Mouse (Mus musculus) heart, embryonic 12.5 days (tissue): Measurements from ENCODE around the gene 4933428M09Rik. TPM values are rescaled to one million over a fixed set of nuclear protein-coding genes. Genes with fewer than 3 reads are reported as not detected.
"Not testable (repeated sequence)": the region's sequence is repeated elsewhere in the genome, so short reads cannot be mapped to it uniquely, and the experiment has no call there.

Source experiments
- ATAC-seq: fragments of 200-750 bp; cut with Nextera tagmentation; 2 replicates; pipeline ENCODE4 v1.8.0; 2017; ENCODE audit warnings: moderate TSS enrichment, moderate library complexity; ENCODE audit not compliant: insufficient number of reproducible peaks, low FRiP score
- H3K27ac ChIP-seq: fragments of 300-500 bp; sonication (generic); 2 replicates; pipeline ENCODE4 v1.5.1; 2016; ENCODE audit warnings: mild to moderate bottlenecking, moderate library complexity; ENCODE audit not compliant: poor library complexity, severe bottlenecking
- H3K27me3 ChIP-seq: fragments of 300-500 bp; sonication (generic); replicated peaks from 2 replicates; pipeline ENCODE4 v1.6.1; 2016; ENCODE audit warnings: mild to moderate bottlenecking, moderate library complexity
- H3K36me3 ChIP-seq: fragments of 300-500 bp; sonication (generic); 2 replicates; pipeline ENCODE4 v1.6.1; 2016; ENCODE audit warnings: mild to moderate bottlenecking, moderate library complexity
- H3K4me1 ChIP-seq: fragments of 300-500 bp; sonication (generic); replicated peaks from 2 replicates; pipeline ENCODE4 v1.6.1; 2016; ENCODE audit warnings: mild to moderate bottlenecking
- H3K4me2 ChIP-seq: fragments of 300-500 bp; sonication (generic); 2 replicates; pipeline ENCODE4 v1.6.1; 2016; ENCODE audit warnings: mild to moderate bottlenecking, moderate library complexity
- H3K4me3 ChIP-seq: fragments of 300-500 bp; sonication (generic); 2 replicates; pipeline ENCODE4 v1.5.1; 2016; ENCODE audit warnings: mild to moderate bottlenecking
- H3K9ac ChIP-seq: fragments of 300-500 bp; sonication (generic); 2 replicates; pipeline ENCODE4 v1.6.1; 2016; ENCODE audit warnings: mild to moderate bottlenecking, moderate library complexity
- H3K9me3 ChIP-seq: fragments of 300-500 bp; sonication (generic); replicated peaks from 2 replicates; pipeline ENCODE4 v1.6.1; 2016; ENCODE audit warnings: mild to moderate bottlenecking, moderate library complexity
- WGBS: fragments of 180-500 bp; shearing (Covaris S2); methylation state at CpG from one replicate; pipeline ENCODE4 v1.1.7; 2016; 5-methylcytosine and 5-hydroxymethylcytosine counted together
- polyA plus RNA-seq: library from polyadenylated mRNA; unstranded; fragments of >200 nt; fragmentation: Nextera tagmentation; extraction: Ambion mirVana; gene quantifications from 2 replicates; pipeline ENCODE4 v1.2.1, GENCODE M21; 2016

Gene 4933428M09Rik
- not detected in 2 replicates for polyA plus RNA-seq

GRCm38 (mm10) chrX:139178928-139179327 is at the start of gene 4933428M09Rik:
TSS of gene 4933428M09Rik (plus strand) at chrX:139179228.
- WGBS = 75% methylated on average over 8 of the region's 8 CpGs
- Histone ChIP-seq H3K27ac (no peak within 1 kb of the TSS), H3K4me2 (no peak within 1 kb of the TSS), H3K9me3 (no peaks in the 10 kb centered on the region), H3K9ac (no peak within 1 kb of the TSS), H3K27me3 (no peaks in the 10 kb centered on the region), H3K4me3 (no peak within 1 kb of the TSS), H3K36me3 (no peaks in the 10 kb centered on the region), H3K4me1 (no peaks in the 10 kb centered on the region)
- no peak for ATAC-seq

DNA sequence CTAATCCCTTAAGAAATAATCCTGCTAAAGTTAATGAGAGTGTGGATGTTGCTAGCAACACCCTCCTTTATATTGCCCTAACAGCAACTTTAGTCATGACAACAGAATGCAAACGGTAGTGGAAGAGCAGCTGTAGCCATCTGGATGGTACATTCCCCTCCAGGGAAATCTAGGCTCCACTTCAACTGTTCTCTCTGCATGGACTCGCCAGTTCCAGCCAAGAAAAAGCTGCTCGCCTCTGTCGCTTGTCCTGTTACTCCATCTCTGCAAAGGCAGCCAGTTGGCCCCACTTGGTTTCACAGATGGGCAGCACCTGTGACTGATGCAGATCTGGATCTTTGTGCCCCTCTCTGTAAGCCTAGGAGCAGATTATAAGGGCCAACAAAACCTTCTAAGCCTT is 45.0 kb upstream of the 4933428M09Rik start:
- no peak for ATAC-seq
- no peaks in the 10 kb centered on the region for H3K36me3 ChIP-seq
- H3K4me1 ChIP-seq = no peaks in the 10 kb centered on the region
- H3K4me2 ChIP-seq = no peak overlapping the region
- no peak overlapping the region for H3K4me3 ChIP-seq
- no peaks in the 10 kb centered on the region for H3K27me3 ChIP-seq
- 50% methylated on average over 4 of the region's 4 CpGs for whole genome bisulfite sequencing
- H3K27ac ChIP-seq = no peak overlapping the region
- H3K9me3 ChIP-seq = no peaks in the 10 kb centered on the region
- no peak overlapping the region for H3K9ac ChIP-seq

DNA sequence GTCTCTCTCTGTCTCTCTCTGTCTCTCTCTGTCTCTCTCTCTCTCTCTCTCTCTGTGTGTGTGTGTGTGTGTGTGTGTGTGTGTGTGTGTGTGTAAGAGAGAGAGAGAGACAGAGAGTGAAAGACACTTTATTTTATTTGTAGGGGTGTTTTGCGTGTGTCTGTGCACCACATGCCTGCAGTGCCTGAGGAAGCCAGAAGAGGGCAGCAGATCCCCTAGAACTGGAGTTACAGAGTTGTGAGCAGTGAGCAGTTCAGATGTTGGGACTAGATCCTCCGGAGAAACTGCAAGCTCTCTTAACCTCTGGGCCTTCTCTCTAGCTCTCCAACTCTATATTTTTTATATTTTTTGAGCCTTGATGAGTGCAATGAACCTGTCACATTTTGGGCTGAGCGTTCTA is 12.5 kb downstream of the 4933428M09Rik start:
- 82% methylated on average over 3 of the region's 3 CpGs for WGBS

GRCm38 (mm10) chrX:139194572-139195279 is 15.7 kb downstream of the 4933428M09Rik start:
- ATAC-seq = no peak
- no peaks in the 10 kb centered on the region for H3K27me3 ChIP-seq
- H3K27ac ChIP-seq = no peak overlapping the region
- no peak overlapping the region for H3K9ac ChIP-seq
- no peak overlapping the region for H3K4me2 ChIP-seq
- 62% methylated on average over 1 of the region's 1 CpGs for WGBS
- H3K9me3 ChIP-seq = no peaks in the 10 kb centered on the region
- H3K4me3 ChIP-seq = no peak overlapping the region
- no peaks in the 10 kb centered on the region for H3K36me3 ChIP-seq
- no peaks in the 10 kb centered on the region for H3K4me1 ChIP-seq

More for the DNA sequence above, 12.5 kb downstream of the 4933428M09Rik start:
- not testable (repeated sequence) for H3K9me3 ChIP-seq, H3K36me3 ChIP-seq, ATAC-seq, H3K4me1 ChIP-seq, H3K4me2 ChIP-seq, H3K27ac ChIP-seq, H3K27me3 ChIP-seq, H3K4me3 ChIP-seq, H3K9ac ChIP-seq

DNA sequence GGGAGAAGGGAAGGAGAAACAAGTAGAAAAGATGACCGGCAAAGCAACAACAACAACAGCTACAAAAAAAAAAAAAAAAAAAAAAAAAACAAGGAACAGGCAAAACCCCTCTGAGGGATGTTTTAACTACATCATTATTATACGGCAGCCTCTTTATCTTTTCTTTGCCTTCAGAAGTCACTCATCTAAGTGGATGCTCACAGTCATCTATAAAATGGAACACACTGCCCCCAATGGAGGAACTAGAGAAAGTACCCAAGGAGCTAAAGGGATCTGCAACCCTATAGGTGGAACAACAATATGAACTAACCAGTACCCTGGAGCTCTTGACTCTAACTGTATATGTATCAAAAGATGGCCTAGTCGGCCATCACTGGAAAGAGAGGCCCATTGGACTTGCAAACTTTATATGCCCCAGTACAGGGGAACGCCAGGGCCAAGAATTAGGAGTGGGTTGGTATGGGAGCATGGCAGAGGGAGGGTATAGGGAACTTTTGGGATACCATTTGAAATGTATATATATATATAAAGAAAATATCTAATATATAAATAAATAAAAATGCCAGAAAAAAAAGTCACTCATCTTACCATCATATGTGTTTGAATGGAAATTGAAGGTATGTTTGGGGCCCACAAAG is 30.3 kb downstream of the 4933428M09Rik start:
- not testable (repeated sequence) for H3K4me2 ChIP-seq, H3K27me3 ChIP-seq, H3K27ac ChIP-seq, ATAC-seq, H3K4me1 ChIP-seq, H3K9ac ChIP-seq, H3K36me3 ChIP-seq, H3K9me3 ChIP-seq
- H3K4me3 ChIP-seq = 0 out of 2 replicates have a peak overlapping the region, but pooled peaks have one; percentile 60
- WGBS = 70% methylated on average over 4 of the region's 4 CpGs

GRCm38 (mm10) chrX:139209829-139210225 is 30.8 kb downstream of the 4933428M09Rik start, which contains the start of gene Mum1l1:
TSS of gene Mum1l1 (plus strand) at chrX:139210042.
- H3K9me3 ChIP-seq = no peaks in the 10 kb centered on the region
- peak within 1 kb of the TSS; percentile 66 for H3K4me2 ChIP-seq
- peak within 1 kb of the TSS; percentile 60 for H3K27ac ChIP-seq
- peak; percentile 81 for ATAC-seq
- no peaks in the 10 kb centered on the region for H3K27me3 ChIP-seq
- WGBS = 17% methylated on average over 31 of the region's 31 CpGs
- no peaks in the 10 kb centered on the region for H3K36me3 ChIP-seq
- H3K9ac ChIP-seq = peak within 1 kb of the TSS; percentile 72
- H3K4me1 ChIP-seq = no peaks in the 10 kb centered on the region
- peak within 1 kb of the TSS; percentile 60 for H3K4me3 ChIP-seq

DNA sequence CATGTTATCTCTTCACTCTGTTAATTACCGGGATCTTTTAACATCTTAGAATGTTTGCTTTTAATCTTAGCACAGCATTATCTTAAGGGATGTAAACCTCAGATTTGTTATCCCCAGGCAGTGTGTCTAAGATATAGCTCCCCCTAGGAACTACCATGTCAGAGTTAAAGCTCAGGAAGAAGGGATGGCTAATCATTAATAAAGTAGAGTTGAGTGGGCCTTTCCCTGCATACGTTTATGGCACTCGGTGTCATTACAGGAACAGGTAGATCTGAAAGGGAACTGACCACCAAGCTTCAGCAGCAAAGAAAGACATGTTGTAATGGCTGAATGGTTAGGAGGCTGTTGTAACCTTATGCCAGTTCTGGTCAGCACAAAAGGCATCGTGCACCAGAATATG is 35.7 kb downstream of the 4933428M09Rik start:
- Histone ChIP-seq H3K9me3 (no peaks in the 10 kb centered on the region), H3K27ac (no peak overlapping the region), H3K27me3 (no peaks in the 10 kb centered on the region), H3K9ac (no peak overlapping the region), H3K4me3 (no peak overlapping the region), H3K4me1 (0 out of 2 replicates have a peak, but pooled peaks cover 4% of the 10 kb centered on the region), H3K4me2 (no peak overlapping the region), H3K36me3 (no peaks in the 10 kb centered on the region)
- WGBS = 60% methylated on average over 4 of the region's 4 CpGs
- ATAC-seq = no peak

GRCm38 (mm10) chrX:139216409-139216808 is 37.4 kb downstream of the 4933428M09Rik start:
- Histone ChIP-seq H3K4me1 (peaks cover 15% of the 10 kb centered on the region; the same call in 1 of the 2 replicates), H3K9ac (no peak overlapping the region), H3K4me2 (no peak overlapping the region), H3K36me3 (no peaks in the 10 kb centered on the region), H3K9me3 (no peaks in the 10 kb centered on the region), H3K27me3 (no peaks in the 10 kb centered on the region), H3K4me3 (no peak overlapping the region), H3K27ac (no peak overlapping the region)
- WGBS = 72% methylated on average over 5 of the region's 5 CpGs
- ATAC-seq = no peak

- H3K4me2 ChIP-seq = peak overlapping the region; percentile 61
- peak overlapping the region; percentile 54; the same call in 1 of the 2 replicates for H3K9ac ChIP-seq
- peak; percentile 82 for ATAC-seq
- no peaks in the 10 kb centered on the region for H3K9me3 ChIP-seq
- H3K36me3 ChIP-seq = no peaks in the 10 kb centered on the region
- H3K27me3 ChIP-seq = no peaks in the 10 kb centered on the region
- 13% methylated on average over 22 of the region's 22 CpGs for WGBS
- H3K27ac ChIP-seq = 0 out of 2 replicates have a peak overlapping the region, but pooled peaks have one; percentile 33
- peak overlapping the region; percentile 50 for H3K4me3 ChIP-seq
- peaks cover 17% of the 10 kb centered on the region; the same call in 1 of the 2 replicates for H3K4me1 ChIP-seq
Observed at GRCm38 (mm10) chrX:139216991-139217593, 38.1 kb downstream of the 4933428M09Rik start.

- no peaks in the 10 kb centered on the region for H3K36me3 ChIP-seq
- no peak overlapping the region for H3K27ac ChIP-seq
- H3K9ac ChIP-seq = peak overlapping the region; percentile 54; the same call in 1 of the 2 replicates
- peak overlapping the region; percentile 61 for H3K4me2 ChIP-seq
- 45% methylated on average over 10 of the region's 10 CpGs for WGBS
- ATAC-seq = no peak
- H3K4me3 ChIP-seq = peak overlapping the region; percentile 50
- H3K4me1 ChIP-seq = peaks cover 17% of the 10 kb centered on the region; the same call in 1 of the 2 replicates
- no peaks in the 10 kb centered on the region for H3K27me3 ChIP-seq
- H3K9me3 ChIP-seq = no peaks in the 10 kb centered on the region
Observed at GRCm38 (mm10) chrX:139217776-139218175, 38.7 kb downstream of the 4933428M09Rik start.

- no peak overlapping the region for H3K27ac ChIP-seq
Observed at GRCm38 (mm10) chrX:139219017-139219416, 40.0 kb downstream of the 4933428M09Rik start.

More at GRCm38 (mm10) chrX:139219017-139219416, 40.0 kb downstream of the 4933428M09Rik start:
- Histone ChIP-seq H3K4me1 (peaks cover 17% of the 10 kb centered on the region; the same call in 1 of the 2 replicates), H3K9ac (no peak overlapping the region), H3K36me3 (no peaks in the 10 kb centered on the region), H3K4me3 (no peak overlapping the region), H3K4me2 (no peak overlapping the region), H3K9me3 (no peaks in the 10 kb centered on the region), H3K27me3 (no peaks in the 10 kb centered on the region)
- 30% methylated on average over 2 of the region's 2 CpGs for WGBS
- ATAC-seq = no peak
